8 mouse cellular contexts compared by ENCODE assay signal in the genomic region with DNA sequence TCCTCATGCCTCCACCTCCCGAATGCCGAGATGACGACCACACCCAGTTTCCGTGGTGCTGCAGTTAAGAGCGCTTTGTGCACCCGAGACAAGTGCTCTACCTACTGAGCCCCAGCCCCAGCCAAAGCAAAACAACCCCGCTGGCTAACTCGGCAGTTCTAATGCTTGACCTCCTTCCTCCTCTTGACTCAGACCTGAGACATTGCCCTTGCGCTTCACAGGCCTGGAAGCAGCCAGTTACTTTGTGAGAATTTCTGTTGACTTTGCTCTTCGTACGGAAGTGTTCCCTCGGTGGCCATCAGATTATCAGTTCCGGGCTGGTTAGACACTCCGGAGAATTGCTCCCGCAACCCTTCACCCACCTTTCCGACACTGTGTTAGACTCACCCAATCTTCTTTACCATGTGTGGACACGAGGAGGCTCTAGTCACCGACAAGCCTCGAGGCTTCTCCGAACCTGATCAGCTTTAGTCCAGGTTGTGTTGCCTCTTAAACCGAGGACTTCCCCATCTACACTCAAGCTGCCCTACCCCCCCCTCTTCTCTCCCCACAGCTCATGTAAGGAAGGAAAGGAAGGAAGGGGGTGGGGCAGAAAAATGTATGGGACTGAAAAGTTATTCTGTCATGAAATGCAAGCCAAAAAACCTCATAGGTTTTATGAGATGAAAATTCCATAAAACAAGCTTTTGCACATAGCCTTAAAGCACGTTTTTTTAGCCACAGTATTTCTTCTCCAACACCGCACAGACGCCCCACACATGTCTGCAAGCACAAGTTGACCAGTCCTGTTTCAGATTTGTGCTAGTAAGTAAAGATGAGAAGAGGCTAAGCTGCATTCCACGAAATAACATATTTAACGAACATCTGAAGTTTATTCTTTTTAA. TPM values are rescaled to one million over a fixed set of nuclear protein-coding genes. Genes with fewer than 3 reads are reported as not detected.
DNase-seq lines count a peak whose midpoint lies in the region; ATAC-seq lines count a peak whose summit lies in the region.

No protein-coding gene starts in this region.

- peaks cover 36% of the 10 kb centered on the region for H3K4me1 ChIP-seq in kidney, embryonic 15.5 days
- H3K4me1 ChIP-seq in embryonic facial prominence, embryonic 14.5 days (ENCODE audit: control insufficient read depth, insufficient read depth, low read length), result peaks cover 58% of the 10 kb centered on the region

- WGBS in kidney, embryonic 15.5 days, result 62% methylated on average over 26 of the region's 26 CpGs
- WGBS in embryonic facial prominence, embryonic 14.5 days, result 36% methylated on average over 26 of the region's 26 CpGs

- no peak overlapping the region for H3K9ac ChIP-seq in kidney, embryonic 15.5 days
- peak overlapping the region; percentile 48; the same call in 1 of the 2 replicates for H3K9ac ChIP-seq in embryonic facial prominence, embryonic 14.5 days (ENCODE audit: low read depth, low read length)

- intact Hi-C loops in left cerebral cortex, postnatal 14 days (cut with DNase I), result no loop called here

- peak overlapping the region; percentile 75 for H3K27ac ChIP-seq in kidney, embryonic 15.5 days
- H3K27ac ChIP-seq in embryonic facial prominence, embryonic 14.5 days (replicated peaks; ENCODE audit: low read depth, low read length), result peak overlapping the region; percentile 94

- peak overlapping the region; percentile 40 for H3K4me2 ChIP-seq in kidney, embryonic 15.5 days
- peak overlapping the region; percentile 47 for H3K4me2 ChIP-seq in embryonic facial prominence, embryonic 14.5 days (ENCODE audit: low read depth, low read length)

- DNase-seq in kidney, adult 18-20 months, result no peak
- DNase-seq in embryonic facial prominence, embryonic 14.5 days (ENCODE audit: low spot score), result peak; percentile 86
- peak; percentile 27 for DNase-seq in kidney, postnatal 10 days
- DNase-seq in left cerebral cortex, postnatal 14 days (ENCODE audit: low spot score in 2 of 2), result no peak
- no peak for DNase-seq in gastrocnemius, postnatal 4 days (ENCODE audit: low spot score in 2 of 2)
- DNase-seq in cerebellum, adult 11 months, result no peak

- no peaks in the 10 kb centered on the region for H3K27me3 ChIP-seq in kidney, embryonic 15.5 days
- no peaks in the 10 kb centered on the region for H3K27me3 ChIP-seq in embryonic facial prominence, embryonic 14.5 days (replicated peaks; ENCODE audit: control insufficient read depth, insufficient read depth, low read length)

- peak overlapping the region; percentile 25 for H3K4me3 ChIP-seq in kidney, embryonic 15.5 days (replicated peaks)
- H3K4me3 ChIP-seq in embryonic facial prominence, embryonic 14.5 days (ENCODE audit: low read depth, low read length), result peak overlapping the region; percentile 13

- H3K9me3 ChIP-seq in kidney, embryonic 15.5 days (replicated peaks), result no peaks in the 10 kb centered on the region
- H3K9me3 ChIP-seq in embryonic facial prominence, embryonic 14.5 days (ENCODE audit: control insufficient read depth, low read length), result no peaks in the 10 kb centered on the region

- 0 out of 2 replicates have a peak, but pooled peaks have one; percentile 22 for ATAC-seq in kidney, embryonic 15.5 days (replicated peaks; ENCODE audit: low FRiP score)
- ATAC-seq in embryonic facial prominence, embryonic 14.5 days (ENCODE audit: low read depth), result 0 out of 2 replicates have a peak, but pooled peaks have one; percentile 20
- peak; percentile 64 for ATAC-seq in monocyte, adult 5-6 weeks (replicated peaks; ENCODE audit: insufficient number of reproducible peaks, low FRiP score, low TSS enrichment, poor library complexity, severe bottlenecking)

- H3K36me3 ChIP-seq in kidney, embryonic 15.5 days, result no peaks in the 10 kb centered on the region
- H3K36me3 ChIP-seq in embryonic facial prominence, embryonic 14.5 days (ENCODE audit: control insufficient read depth, insufficient read depth, low read length), result no peaks in the 10 kb centered on the region

RNA-seq across cellular contexts. Expression of gene Wipf1, which starts 44.1 kb away (rescaled TPM):
- 8.7 and 9.7 TPM in 2 replicates for polyA plus RNA-seq in kidney, embryonic 15.5 days (2015; fragmentation: Nextera tagmentation; extraction: Ambion mirVana)
- polyA plus RNA-seq in embryonic facial prominence, embryonic 14.5 days (2014; fragmentation: Nextera tagmentation; extraction: Ambion mirVana), result 21.5 and 23.5 TPM in 2 replicates
- total RNA-seq in monocyte, adult 5-6 weeks (2017), result 52.9 to 98.6 TPM (median 54.2 TPM) in 3 replicates
- total RNA-seq in left cerebral cortex, postnatal 14 days (2021), result 1 to 10 TPM; 8.2 to 8.5 TPM
- total RNA-seq in gastrocnemius, postnatal 4 days (2021), result 10 to 100 TPM; 33.2 to 41.1 TPM

Comparison
In these comparisons a context has a peak if more than half of its experiments do, and no peak if none do; other contexts are left out.
1. DNase-seq: peak in embryonic facial prominence, embryonic 14.5 days (single experiment) and kidney, postnatal 10 days (single experiment); none in kidney, adult 18-20 months (single experiment), left cerebral cortex, postnatal 14 days (0 of 2), gastrocnemius, postnatal 4 days (0 of 2) and cerebellum, adult 11 months (single experiment).
2. Peak in every context shown above with its lines, with median percentiles within 50 percentile points of each other: ATAC-seq.